Mouse (Mus musculus) lung, adult 2 months (tissue): ENCODE data around the gene Prkg1.

Experiments used
- CTCF ChIP-seq: fragments of 200-500 bp; IDR thresholded peaks from 2 replicates; pipeline ENCODE4 v1.5.1; 2011; ENCODE audit warnings: mild to moderate bottlenecking, low read length, control low read depth; ENCODE audit not compliant: insufficient read depth
- POLR2A ChIP-seq: fragments of 200-500 bp; IDR thresholded peaks from 2 replicates; pipeline ENCODE4 v1.6.1; 2011; ENCODE audit warnings: low read depth, mild to moderate bottlenecking, control low read depth, low read length, borderline replicate concordance; ENCODE audit errors: extremely low read depth

DNA sequence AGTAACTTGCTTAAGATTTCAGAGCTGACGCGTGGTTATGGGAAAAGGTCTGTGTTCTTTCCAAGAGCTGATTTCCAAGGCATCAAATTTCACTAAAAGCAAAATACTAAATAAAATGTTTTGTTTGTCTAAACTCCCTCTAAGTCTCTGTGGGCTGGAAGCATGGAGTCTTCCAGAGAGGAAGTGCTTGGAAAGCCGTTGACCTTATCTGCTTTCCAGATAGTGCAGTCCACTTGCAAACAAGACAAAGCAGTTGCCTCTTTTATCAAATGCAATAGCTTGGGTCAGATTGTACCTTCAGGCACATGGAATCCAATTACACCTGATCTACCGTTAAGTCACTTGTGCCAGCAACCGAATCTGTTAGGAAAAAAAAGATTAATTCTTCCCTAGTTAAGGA lies 340.5 kb downstream of the Prkg1 start:
- TF ChIP-seq CTCF (no peak), POLR2A (no peak)
